Mouse (Mus musculus): ENCODE measurements around the gene Prph2. TPM values are rescaled to one million over a fixed set of nuclear protein-coding genes. Genes with fewer than 3 reads are reported as not detected.

Gene Prph2
- not detected for polyA plus RNA-seq (2014; fragmentation: Illumina TruSeq; extraction: RNeasy Lipid Tissue Mini Kit (QIAGEN cat#74804))

DNA sequence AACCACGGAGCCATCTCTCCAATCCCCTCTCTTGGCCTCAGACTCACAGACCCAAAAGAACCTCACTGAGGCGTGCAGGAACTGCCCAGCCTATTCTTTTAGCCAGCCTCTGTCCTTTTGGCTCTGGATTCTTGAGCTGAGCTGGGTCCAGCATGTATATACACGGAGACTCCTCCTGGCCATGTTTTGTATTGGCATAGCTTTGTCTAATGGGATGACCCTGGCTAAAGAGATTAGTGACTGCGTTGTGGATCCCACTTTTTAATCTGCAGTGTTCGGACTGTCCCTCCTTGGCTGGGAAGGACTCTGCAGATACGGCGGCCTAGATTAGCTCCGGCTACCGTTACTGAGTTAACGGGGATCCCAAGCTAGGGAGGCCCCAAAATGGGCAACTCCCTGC lies at the start of gene Prph2:
Prph2 (plus strand) TSS at position 274 of the 400 bp plus-strand sequence.

DNA sequence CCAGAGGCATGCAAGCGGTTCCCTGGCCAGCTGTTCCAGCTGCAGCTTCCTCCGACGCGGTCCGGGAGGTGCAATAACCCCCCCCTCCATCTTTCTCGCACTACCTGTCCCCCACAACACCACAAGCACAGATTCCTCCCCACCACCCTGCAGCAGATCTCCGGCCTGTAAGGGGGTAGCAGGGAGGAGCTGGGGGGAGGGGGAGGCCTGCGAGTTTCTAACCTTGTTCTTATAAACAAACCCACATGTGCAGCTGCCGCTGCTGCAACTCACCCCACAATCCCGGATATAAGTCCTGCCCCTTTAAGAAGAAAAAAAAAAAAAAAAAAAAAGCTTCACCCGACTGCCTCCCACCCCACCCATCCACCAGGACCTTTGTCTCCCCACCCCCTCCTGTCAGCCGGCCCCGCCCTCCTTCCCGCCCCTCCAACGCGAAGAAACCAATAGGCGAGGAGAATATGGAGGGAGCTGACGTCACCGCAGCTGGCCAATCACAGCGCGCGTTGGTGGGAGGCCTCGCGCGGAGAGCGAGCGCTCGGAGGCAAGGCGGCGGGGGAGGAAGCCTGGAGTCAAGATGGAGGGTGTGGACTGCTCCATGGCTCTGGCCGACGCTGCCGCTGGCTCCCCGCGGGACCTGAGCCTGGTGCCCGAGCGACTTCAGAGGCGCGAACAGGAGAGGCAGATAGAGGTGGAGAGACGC lies 20.0 kb upstream of the Prph2 start, which contains the start of gene Tbcc:
Tbcc (plus strand) TSS at position 569 of the 700 bp plus-strand sequence.

Other genes with a start within 250 kb of the Prph2 start
- gene Rrp36, start 236.1 kb upstream of the Prph2 start, polyA plus RNA-seq (2014; fragmentation: Illumina TruSeq; extraction: RNeasy Lipid Tissue Mini Kit (QIAGEN cat#74804)): 2.2 TPM
- gene Mea1, start 231.7 kb upstream of the Prph2 start, polyA plus RNA-seq (2014; fragmentation: Illumina TruSeq; extraction: RNeasy Lipid Tissue Mini Kit (QIAGEN cat#74804)): 2.4 TPM
- gene Klhdc3, start 229.5 kb upstream of the Prph2 start, polyA plus RNA-seq (2014; fragmentation: Illumina TruSeq; extraction: RNeasy Lipid Tissue Mini Kit (QIAGEN cat#74804)): 4.6 TPM
- 9.5 TPM for gene Ppp2r5d, start 205.3 kb upstream of the Prph2 start, polyA plus RNA-seq (2014; fragmentation: Illumina TruSeq; extraction: RNeasy Lipid Tissue Mini Kit (QIAGEN cat#74804))
- gene Pex6, start 199.0 kb upstream of the Prph2 start, polyA plus RNA-seq (2014; fragmentation: Illumina TruSeq; extraction: RNeasy Lipid Tissue Mini Kit (QIAGEN cat#74804)): 0.46 TPM
- gene Gnmt, start 181.3 kb upstream of the Prph2 start, polyA plus RNA-seq (2014; fragmentation: Illumina TruSeq; extraction: RNeasy Lipid Tissue Mini Kit (QIAGEN cat#74804)): not detected
- 3.2 TPM for gene Cnpy3, start 158.2 kb upstream of the Prph2 start, polyA plus RNA-seq (2014; fragmentation: Illumina TruSeq; extraction: RNeasy Lipid Tissue Mini Kit (QIAGEN cat#74804))
- gene Ptcra, start 146.7 kb upstream of the Prph2 start, polyA plus RNA-seq (2014; fragmentation: Illumina TruSeq; extraction: RNeasy Lipid Tissue Mini Kit (QIAGEN cat#74804)): not detected
- gene 2310039H08Rik, start 137.8 kb upstream of the Prph2 start, polyA plus RNA-seq (2014; fragmentation: Illumina TruSeq; extraction: RNeasy Lipid Tissue Mini Kit (QIAGEN cat#74804)): 11.5 TPM
- gene Rpl7l1, start 127.8 kb upstream of the Prph2 start, polyA plus RNA-seq (2014; fragmentation: Illumina TruSeq; extraction: RNeasy Lipid Tissue Mini Kit (QIAGEN cat#74804)): 31.4 TPM
- 12.3 TPM for gene Bicral, start 52.0 kb upstream of the Prph2 start, polyA plus RNA-seq (2014; fragmentation: Illumina TruSeq; extraction: RNeasy Lipid Tissue Mini Kit (QIAGEN cat#74804))
- gene Tbcc, start 19.8 kb upstream of the Prph2 start, polyA plus RNA-seq (2014; fragmentation: Illumina TruSeq; extraction: RNeasy Lipid Tissue Mini Kit (QIAGEN cat#74804)): 2.1 TPM
- gene Ubr2, start 100.1 kb downstream of the Prph2 start, polyA plus RNA-seq (2014; fragmentation: Illumina TruSeq; extraction: RNeasy Lipid Tissue Mini Kit (QIAGEN cat#74804)): 29.3 TPM